Mouse (Mus musculus) ovary, postnatal 36 days (tissue): Measurements from ENCODE around the gene Ski.
"Not testable (repeated sequence)": the region's sequence is repeated elsewhere in the genome, so short reads cannot be mapped to it uniquely, and the experiment has no call there.

Experiments
- DNase-seq: peaks from one replicate; pipeline ENCODE4 v3.0.0; 2022; ENCODE audit warnings: low spot score, mixed read lengths

Gene Ski

GRCm38 (mm10) chr4:155222552-155222840, at the start of gene Ski:
Gene Ski (minus strand): TSS chr4:155222592.
- DNase-seq, result no peak

- DNase-seq, result peak; percentile 76
Observed at GRCm38 (mm10) chr4:155268382-155268781, 46.0 kb upstream of the Ski start.

GRCm38 (mm10) chr4:155267639-155268175, 45.3 kb upstream of the Ski start:
- DNase-seq, result no peak

- no peak for DNase-seq
Observed at GRCm38 (mm10) chr4:155267047-155267543, 44.7 kb upstream of the Ski start.

DNA sequence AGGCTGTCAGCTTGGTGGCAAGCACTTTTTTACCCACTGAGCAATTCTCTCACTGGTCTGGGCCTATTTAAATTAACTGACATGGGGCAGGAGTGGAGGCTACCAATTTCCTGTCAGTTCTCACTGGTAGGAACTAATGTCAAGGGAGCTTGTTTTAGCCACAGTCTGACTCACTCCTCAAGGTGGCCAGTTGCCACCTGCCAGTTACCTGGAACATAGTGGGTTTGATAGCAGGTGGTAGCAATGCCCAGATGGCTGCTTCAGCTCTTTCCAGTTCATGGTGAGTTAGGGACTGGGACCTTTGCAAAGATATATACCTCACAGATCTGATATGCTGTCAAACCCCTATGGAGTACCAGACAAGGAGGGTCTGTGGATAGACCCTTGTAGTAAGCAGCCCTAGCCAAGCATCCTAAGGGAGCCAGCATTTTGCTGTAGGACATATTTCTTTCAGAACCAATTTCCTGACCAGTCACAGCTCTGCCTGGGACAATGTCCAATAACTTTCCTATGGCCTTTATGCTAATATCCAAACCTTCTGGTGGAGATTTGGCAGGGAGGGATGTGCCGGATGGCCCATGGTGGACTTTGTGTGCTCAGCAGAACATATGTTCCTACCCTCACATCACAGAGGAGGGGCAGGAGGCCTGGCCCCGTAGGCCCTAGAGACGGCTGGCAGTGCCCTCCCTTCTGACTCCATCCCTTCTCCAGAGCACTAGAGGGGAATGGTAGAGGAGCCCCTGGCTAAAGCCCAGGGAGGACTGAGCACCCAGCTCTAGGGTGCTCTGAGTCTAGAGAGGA, 42.3 kb upstream of the Ski start:
- DNase-seq, result no peak

- no peak for DNase-seq
Observed at GRCm38 (mm10) chr4:155252253-155252652, 29.9 kb upstream of the Ski start.

GRCm38 (mm10) chr4:155251147-155251546, 28.8 kb upstream of the Ski start:
- DNase-seq, result no peak

- peak; percentile 39 for DNase-seq
Observed at GRCm38 (mm10) chr4:155250361-155251117, 28.1 kb upstream of the Ski start.

DNA sequence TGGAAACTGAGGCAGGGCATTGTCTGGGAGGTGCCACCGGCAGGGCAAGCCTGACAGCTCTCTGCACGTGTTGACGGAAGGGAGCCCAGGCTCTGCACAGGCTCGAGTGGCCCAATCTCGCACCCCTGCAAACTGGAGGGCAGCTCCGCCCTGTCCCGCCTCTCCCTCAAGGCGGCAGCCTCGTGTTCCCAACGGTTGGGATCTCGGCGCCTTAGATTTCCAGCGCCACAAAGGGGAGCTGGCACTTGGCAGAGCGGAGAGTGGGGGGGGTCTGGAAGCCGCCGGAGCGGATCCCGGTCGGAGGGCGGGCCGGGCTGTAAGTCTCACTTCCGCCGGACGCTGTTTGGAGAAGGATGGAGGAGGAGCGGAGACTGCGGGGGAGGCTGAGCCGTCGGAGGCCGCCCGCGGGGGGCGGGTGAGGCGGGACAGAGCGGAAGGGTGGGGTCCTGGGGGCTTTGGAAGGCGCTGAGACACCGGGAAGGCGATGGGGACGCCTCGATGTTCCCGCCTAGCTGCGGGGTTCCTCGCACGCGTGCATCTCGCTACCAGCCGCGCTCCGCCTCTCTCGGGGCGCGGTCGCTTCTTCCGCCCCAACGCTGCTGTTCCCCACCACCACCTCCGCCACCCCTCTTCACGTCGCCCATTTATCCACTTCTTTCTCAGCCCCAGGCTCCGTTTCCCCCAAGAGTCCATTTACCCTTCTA, 27.4 kb upstream of the Ski start, which contains the start of gene Faap20:
Gene Faap20, plus strand, starts transcription at position 155 of the 704 bp plus-strand sequence.
- DNase-seq, result peak; percentile 89

GRCm38 (mm10) chr4:155249257-155249647, 26.9 kb upstream of the Ski start:
- peak; percentile 88 for DNase-seq

- DNase-seq, result not testable (repeated sequence)
Observed at GRCm38 (mm10) chr4:155248054-155248453, 25.7 kb upstream of the Ski start.

DNA sequence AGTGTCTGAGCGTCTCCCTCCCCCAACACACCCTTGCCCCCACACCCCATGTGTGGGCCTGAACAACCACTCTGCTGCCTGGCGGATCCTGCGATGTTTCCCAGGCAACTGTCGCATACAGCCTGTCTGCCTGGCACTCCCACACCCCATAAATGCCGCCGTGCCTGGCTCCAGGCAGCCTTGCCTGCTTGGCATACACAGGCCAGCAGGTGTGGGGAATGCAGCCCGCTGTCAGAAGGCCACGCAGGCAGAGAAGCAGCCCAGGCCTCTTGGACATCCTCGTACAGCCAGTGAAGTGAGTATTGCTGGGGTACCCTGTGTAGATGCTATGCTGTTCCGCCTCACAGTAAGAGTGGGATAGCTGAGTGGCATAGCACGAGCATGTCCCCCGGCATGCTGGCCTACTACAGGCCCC, 24.3 kb upstream of the Ski start:
- peak; percentile 37 for DNase-seq

GRCm38 (mm10) chr4:155245770-155246492, 23.5 kb upstream of the Ski start:
- no peak for DNase-seq

GRCm38 (mm10) chr4:155243233-155243632, 20.8 kb upstream of the Ski start:
- no peak for DNase-seq

DNA sequence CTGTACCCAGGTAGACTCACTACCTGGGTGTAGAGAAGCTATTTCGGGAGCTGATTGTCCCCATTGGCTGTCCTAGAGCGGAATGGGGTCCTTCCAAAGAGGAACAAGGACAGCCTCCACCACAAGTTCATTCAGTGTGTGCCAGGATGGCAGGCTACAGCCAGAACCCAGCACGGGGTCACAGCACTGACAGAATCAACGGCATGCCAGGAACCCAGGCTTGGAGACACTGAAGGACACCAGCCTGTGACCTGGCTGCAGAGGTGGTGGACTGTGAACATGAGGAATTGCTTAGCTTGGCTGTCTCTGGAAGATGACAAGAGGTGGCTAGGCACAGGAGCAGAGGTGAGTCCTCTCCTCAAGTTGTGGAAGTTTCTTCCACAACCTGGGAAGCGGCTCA, 19.9 kb upstream of the Ski start:
- DNase-seq, result no peak

- DNase-seq, result no peak
Observed at GRCm38 (mm10) chr4:155241789-155242188, 19.4 kb upstream of the Ski start.

DNA sequence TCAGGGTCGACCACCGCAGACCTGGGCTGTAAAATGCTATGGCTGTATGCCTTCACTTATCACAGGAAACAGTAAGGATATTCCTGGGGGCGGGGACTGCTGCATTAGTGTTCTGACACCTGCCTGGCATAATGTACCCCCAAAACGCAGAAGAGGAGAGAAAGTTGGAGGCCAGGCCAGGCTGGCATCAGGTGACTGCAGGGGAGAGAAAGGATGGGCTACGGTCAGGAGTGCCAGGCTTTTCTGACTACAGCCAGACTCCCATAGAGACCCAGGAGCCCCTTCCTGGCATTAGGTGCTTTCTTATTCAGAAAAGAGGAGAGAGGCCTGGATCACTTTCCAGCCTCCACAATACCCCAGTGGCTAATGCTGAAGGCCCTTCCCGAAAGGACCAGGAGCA, 17.1 kb upstream of the Ski start:
- no peak for DNase-seq

GRCm38 (mm10) chr4:155238276-155238675, 15.9 kb upstream of the Ski start:
- DNase-seq, result no peak

- no peak for DNase-seq
Observed at GRCm38 (mm10) chr4:155236737-155237385, 14.5 kb upstream of the Ski start.

- peak; percentile 82 for DNase-seq
Observed at GRCm38 (mm10) chr4:155235311-155236119, 13.1 kb upstream of the Ski start.
